Mouse (Mus musculus): ENCODE measurements around the gene Dera.

The Dera gene

GRCm38 (mm10) chr6:137901255-137901654 is 146.9 kb downstream of the Dera start:
- peak; percentile 54 for DNase-seq

Measured in lung, postnatal 14 days (tissue).